Mouse (Mus musculus): ENCODE results near the gene Rrp36.

Rrp36 gene

GRCm38 (mm10) chr17:46690665-46691064, 16.5 kb upstream of the Rrp36 start:
- no peak for DNase-seq (ENCODE audit: extremely low read depth, low read depth, low spot score)

DNA sequence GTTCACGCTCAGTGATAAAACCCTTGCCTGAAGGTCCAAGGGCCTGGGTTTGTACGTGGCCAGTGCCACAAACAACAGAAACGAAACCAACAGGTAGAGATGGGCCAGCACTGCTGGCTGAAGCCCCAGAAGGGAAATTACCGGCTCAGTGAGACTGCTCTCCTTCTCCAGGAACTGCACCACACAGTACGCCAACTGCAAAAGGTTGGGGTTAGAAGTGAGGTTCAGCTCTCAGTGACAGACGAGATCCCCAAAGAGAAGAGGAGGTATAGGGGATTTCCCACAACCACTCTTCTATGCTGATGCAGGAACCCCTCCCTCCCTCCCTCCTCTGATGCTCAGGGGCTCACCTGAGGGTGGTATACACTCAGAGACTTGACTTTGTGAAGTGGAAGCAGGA, 11.8 kb upstream of the Rrp36 start:
- DNase-seq (ENCODE audit: extremely low read depth, low read depth, low spot score) = no peak

DNA sequence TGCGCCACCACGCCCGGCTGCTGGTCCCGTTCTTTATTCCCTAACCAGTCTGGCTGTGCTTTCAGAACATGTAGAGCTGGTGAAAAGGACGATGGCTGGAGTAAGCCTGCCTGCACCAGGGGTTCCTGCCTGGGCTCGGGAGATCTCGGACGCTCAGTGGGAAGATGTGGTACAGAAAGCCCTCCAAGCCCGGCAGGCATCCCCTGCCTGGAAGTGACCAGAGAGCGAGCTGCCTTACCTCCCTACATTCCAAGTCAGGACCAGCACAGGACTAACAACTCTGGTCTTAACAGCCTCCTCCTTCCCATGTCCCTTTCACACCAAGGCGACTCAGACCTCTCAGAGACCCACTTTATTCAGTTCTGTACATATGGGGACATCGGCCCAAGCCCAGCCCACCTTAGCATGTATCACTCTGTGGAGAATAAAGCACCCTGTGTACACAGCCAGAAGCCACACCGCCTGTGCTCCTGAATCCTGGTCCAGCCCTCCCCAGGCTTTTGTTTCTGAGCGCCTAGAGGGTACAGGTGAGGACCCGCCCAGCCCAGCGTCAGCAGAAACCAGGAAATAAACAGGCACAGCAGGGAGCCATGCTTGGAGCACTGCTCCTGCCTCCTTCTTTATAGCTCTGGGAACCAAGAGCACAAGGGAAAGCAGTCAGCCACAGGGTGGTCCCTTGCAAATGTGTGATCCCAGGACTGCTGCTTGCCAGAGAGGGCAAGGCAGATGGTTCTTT, 8.7 kb upstream of the Rrp36 start:
- DNase-seq (ENCODE audit: extremely low read depth, low read depth, low spot score) = no peak

GRCm38 (mm10) chr17:46681466-46682118, 7.4 kb upstream of the Rrp36 start:
- no peak for DNase-seq (ENCODE audit: extremely low read depth, low read depth, low spot score)

- peak; percentile 68 for DNase-seq (ENCODE audit: extremely low read depth, low read depth, low spot score)
Observed at GRCm38 (mm10) chr17:46680760-46681373, 6.7 kb upstream of the Rrp36 start, which contains the start of gene Klhdc3. Klhdc3 (minus strand) TSS chr17:46680914.

- DNase-seq (ENCODE audit: extremely low read depth, low read depth, low spot score) = no peak
Observed at GRCm38 (mm10) chr17:46679843-46680759, 5.9 kb upstream of the Rrp36 start.

DNA sequence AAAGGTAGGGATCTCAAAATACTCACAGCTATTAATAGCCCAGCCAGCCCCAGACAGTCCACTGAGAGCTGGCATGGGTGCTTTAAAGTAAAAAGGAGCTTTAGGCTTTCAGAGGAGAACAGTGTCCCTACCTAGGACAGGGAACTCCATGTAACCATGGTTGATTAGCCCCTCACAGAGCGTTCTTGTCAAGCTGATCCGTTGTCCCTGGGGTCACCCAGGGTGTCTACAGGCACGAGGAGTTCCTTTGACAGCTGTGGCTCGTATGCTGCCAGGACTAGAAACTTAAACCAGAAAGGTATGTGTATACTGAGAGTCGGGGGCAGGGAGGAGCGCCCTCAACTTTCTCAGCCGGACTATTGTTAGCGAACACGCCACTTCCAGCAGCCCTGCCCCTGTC, 4.8 kb upstream of the Rrp36 start:
- no peak for DNase-seq (ENCODE audit: extremely low read depth, low read depth, low spot score)

DNA sequence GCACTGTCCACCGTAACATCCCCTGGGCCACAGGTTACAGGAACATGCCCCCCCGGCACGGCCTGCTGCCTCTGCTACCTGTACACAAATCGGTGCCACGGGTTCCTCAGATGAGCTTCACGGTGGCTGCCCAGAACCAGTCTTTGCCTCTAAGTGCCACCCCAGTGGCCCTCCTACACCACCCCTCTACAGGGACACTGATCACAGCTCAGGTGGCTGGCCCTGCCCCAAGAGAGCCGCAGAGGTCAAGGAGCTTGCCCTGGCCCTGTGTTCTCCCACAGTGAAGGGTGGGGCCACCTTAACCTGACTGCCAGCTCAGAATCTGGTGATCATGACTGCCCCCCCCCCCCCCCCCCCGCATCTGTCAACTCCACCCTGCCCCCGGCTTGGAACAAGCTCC, 4.3 kb upstream of the Rrp36 start, which contains the start of gene Mea1:
TSS of gene Mea1 (plus strand) at position 378 of the 400 bp plus-strand sequence.
- no peak for DNase-seq (ENCODE audit: extremely low read depth, low read depth, low spot score)

DNA sequence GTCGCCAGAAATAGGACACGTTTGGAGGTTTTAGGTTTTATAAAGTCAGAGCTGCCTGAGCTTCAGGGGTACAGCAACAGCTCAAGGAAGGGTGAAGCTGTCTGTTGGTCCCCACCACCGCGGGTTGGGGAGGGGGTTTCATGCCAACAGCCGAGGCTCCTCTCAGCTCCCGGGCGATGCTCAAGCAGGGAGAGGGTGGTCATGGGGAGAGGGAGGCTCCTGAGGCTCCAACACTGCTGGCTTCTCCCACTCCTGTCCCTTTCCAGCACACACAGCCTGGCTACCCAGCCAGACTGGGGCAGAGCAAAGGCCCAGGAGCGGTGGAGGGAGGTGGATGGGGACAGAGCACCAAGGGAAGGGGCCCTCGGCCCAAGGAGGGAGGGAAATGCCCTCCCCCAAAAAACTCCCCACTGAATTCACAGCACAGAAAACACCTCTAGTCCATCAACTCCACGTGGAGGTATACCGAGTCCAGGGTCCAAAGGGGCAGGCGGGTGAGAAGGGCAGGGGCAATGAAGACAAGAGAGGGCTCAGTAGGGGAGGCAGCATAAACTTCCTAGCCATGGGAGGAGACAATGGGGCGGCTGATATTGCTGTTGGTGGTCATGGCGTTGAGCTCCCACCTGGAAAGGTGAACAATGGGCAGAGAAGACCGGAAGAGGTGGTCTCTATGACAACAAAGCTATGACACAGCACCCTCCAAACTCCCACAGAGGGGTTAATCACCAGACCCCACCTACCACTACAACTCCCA, 555 bp upstream of the Rrp36 start:
- no peak for DNase-seq (ENCODE audit: extremely low read depth, low read depth, low spot score)

- no peak for DNase-seq (ENCODE audit: extremely low read depth, low read depth, low spot score)
Observed at GRCm38 (mm10) chr17:46669911-46670310, 4.2 kb downstream of the Rrp36 start.

GRCm38 (mm10) chr17:46667712-46668111, 6.4 kb downstream of the Rrp36 start:
- no peak for DNase-seq (ENCODE audit: extremely low read depth, low read depth, low spot score)

DNA sequence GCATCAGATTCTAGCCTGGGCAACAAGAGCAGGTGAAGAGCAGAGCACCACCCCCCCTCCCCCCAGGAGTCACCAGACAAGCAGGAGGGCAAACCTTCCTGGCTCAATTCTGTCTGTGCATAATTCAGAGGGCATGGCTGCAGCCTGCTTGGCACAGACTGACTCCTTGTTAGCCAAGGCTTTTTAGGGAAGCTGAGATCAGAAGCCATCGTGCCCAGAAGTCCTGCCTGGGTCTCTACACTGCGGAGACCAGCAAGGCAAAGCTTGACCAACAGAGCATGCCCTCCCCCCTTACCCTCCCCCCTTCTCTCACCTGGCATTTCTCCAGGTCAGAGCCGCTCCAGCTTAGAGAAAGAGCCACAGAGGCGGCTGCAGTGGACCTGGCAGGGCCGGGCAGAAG, 11.4 kb downstream of the Rrp36 start:
- DNase-seq (ENCODE audit: extremely low read depth, low read depth, low spot score) = no peak

- no peak for DNase-seq (ENCODE audit: extremely low read depth, low read depth, low spot score)
Observed at GRCm38 (mm10) chr17:46661981-46662380, 12.2 kb downstream of the Rrp36 start.

- DNase-seq (ENCODE audit: extremely low read depth, low read depth, low spot score) = no peak
Observed at GRCm38 (mm10) chr17:46661351-46661750, 12.8 kb downstream of the Rrp36 start.

- no peak for DNase-seq (ENCODE audit: extremely low read depth, low read depth, low spot score)
Observed at GRCm38 (mm10) chr17:46656054-46656453, 18.1 kb downstream of the Rrp36 start.

GRCm38 (mm10) chr17:46651755-46652547, 22.2 kb downstream of the Rrp36 start:
- DNase-seq (ENCODE audit: extremely low read depth, low read depth, low spot score) = no peak

DNA sequence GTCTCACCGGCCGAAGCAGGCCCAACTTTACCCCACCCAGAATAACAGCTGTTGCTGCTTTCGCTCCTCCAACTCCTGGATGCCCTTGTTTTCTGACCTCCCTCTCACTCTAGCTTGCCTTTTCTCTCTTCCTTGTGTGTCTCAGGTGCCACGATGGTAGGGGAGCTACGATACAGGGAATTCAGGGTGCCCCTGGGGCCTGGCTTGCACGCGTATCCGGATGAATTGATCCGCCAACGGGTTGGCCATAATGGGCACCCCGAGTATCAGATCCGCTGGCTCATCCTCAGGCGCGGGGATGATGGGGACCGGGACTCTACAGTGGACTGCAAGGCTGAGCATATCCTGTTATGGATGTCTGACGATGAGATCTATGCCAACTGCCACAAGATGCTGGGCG, 22.9 kb downstream of the Rrp36 start:
- no peak for DNase-seq (ENCODE audit: extremely low read depth, low read depth, low spot score)

DNA sequence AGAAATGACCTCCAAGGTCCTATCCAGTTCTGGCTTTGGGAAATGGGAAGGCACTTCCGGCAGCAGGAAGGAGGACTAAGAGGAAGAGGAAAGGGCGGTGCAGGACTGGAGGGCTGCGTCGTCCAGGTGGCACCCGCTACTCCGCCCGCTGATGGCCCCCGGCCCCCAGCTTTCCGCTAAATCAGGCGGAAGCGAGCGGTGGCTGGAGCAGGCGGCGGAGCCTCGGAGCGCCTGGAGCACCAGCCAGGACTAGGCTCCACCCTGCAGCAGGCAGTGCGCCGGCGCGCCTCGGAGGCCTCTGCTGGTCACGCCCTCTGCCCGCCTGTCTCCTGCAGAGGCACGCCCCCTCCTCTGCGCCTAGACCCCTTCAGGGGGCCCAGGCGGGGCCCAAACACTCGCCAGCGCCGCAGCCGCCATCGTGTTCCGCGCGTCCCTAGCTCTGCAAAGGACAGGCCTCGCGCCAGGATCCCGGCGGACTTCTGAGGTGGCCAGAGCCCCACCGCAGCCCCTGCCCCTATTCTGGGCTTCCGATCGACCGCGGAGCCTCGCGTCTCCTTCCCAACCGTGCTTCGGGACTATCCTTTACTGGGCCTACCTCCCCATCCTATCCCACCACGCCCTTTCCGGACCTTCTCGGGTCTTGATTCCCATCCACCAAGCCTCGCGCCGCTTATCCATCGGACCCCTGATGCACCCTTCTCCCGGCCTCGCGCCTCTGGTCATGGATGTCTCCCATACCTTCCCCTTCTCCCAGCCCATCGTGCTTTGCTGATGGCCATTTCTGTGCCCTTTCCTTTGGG, 23.7 kb downstream of the Rrp36 start, which contains the start of gene Cul7:
TSS of gene Cul7 (plus strand) at position 106 of the 800 bp plus-strand sequence.
- no peak for DNase-seq (ENCODE audit: extremely low read depth, low read depth, low spot score)

- DNase-seq (ENCODE audit: extremely low read depth, low read depth, low spot score) = no peak
Observed at GRCm38 (mm10) chr17:46649811-46650210, 24.3 kb downstream of the Rrp36 start.
